Mouse (Mus musculus): ENCODE data around the gene Bcl2l10.
"Not testable (repeated sequence)": the region's sequence is repeated elsewhere in the genome, so short reads cannot be mapped to it uniquely, and the experiment has no call there.

The Bcl2l10 gene

DNA sequence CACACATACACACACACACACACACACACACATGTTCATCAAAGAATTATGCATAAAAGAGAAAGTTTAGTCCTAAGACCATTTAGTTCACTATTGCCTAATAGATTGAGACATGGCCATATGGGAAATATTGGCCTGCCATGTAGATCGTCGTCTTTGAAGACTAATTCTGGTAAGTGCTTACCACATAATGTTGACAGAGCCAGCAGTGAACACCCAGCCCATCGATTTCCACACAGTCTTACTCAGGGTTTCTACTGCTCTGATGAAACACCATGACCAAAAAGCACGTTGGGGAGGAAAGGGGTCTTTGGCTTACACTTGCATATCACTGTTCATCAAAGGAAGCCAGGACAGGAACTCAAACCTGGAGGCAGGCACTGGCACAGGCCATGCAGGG is 5.1 kb upstream of the Bcl2l10 start:
- no peak for DNase-seq (ENCODE audit: low read depth)

DNA sequence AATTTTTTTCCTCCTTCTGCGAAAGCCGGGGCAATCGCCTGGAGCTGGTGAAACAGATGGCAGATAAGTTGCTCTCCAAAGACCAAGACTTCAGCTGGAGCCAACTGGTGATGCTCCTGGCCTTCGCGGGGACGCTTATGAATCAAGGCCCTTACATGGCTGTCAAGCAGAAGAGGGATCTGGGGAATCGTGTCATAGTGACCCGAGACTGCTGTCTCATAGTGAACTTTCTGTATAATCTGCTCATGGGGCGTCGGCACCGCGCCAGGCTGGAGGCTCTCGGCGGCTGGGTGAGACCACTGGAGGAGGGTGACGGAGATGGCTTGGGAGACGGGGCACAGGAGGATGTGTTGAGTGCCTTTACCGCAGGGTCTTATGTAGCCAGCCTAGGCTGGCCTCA is 508 bp downstream of the Bcl2l10 start:
- no peak for DNase-seq (ENCODE audit: low read depth)

DNA sequence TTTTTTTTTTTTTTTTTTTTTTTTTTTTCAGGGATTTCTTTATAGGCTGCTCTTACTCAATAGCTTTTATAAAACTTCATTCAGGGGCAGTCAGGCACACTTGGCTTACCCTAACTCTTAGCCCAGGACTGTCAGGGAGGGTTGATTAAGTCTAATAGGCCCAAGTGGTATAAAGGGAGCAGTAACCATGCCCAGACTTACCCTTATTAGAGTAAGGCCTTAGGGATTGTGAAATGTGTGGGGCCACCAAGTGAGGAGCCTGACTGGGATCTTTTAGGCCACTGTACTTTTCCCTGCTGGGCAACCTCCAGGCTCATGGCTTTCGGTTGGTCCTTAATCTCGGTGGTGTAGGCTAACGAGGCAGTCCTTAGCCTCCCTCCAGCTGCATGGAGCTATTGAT is 1.1 kb downstream of the Bcl2l10 start:
- DNase-seq (ENCODE audit: low read depth): no peak

DNA sequence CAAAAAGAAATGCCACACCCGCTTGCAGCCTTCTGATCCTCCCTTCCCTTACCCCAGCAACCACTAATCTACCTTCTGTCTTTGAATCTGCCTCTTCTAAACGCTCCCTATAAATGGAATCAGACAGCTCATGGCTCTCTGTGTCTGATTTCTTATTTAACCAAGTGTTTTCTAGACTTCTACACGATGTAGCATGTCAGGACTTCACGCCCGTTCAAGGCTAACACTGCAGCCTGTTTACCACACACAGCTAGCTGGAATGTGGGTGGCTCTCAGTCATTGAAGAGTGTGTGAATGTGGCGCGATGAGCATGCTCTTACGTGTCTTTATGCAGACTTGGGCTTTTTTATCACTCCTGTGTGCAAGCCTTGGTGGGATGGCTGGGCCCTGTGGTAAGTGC is 5.5 kb downstream of the Bcl2l10 start:
- no peak for DNase-seq (ENCODE audit: low read depth)

DNA sequence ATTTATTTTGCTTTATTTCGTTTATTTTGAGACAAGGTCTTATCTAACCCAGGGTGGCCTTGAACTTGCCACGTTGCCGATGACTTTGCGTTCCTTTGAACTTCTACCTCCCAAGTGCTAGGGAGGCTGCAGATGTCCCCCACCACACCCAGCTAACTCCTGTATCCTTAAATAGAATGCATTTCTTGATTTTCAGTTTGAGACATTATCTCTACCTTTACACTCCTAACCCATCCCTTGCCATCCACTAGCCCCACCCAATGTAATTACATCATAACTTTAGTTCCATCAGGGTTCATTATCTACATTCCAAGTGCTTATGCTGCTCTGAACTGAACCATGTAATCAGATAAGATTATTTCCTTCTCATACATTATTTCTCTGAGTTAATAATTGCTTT is 8.2 kb downstream of the Bcl2l10 start:
- no peak for DNase-seq (ENCODE audit: low read depth)

DNA sequence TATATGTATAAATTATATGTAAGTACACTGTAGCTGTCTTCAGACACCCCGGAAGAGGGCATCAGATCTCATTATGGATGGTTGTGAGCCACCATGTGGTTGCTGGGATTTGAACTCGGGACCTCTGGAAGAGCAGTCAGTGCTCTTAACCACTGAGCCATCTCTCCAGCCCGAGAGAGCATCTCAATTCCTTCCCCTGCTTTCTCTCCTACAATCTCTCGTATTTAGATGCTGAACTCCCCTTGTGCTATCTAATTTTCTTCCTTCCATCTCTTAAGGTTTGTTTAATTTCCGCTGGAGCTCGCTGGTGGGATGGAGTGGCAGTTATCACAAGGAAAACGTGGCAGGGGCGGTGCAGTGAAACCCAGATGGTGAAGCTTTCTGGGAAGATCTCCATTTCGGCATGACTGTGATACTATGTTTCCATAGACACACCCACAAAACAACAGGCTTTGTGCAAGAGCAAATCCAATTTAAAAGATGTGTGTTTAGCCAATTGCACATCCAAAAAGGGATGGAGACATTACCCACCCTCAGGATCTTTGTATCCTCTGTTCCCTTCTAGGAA is 9.6 kb downstream of the Bcl2l10 start:
- DNase-seq (ENCODE audit: low read depth): no peak

DNA sequence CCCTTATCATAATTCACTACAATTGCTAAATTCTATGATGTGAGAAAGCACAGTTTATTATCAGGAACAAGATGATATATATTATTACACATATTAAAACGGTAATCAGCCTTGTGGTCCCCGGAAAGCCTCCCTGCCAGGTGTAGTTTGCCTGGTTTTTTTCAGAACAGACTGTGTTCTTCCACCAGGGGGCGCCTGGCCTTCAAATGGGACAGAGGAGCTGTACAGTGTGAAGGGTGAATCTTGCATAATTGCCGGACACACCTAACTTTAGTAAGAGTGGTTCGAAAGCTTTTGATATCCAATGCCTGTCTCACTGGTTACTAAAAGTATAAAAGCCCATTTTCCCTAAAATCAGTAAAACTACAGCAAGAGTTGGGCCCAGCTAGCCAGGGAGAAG is 14.1 kb downstream of the Bcl2l10 start:
- peak; percentile 90 for DNase-seq (ENCODE audit: low read depth)

DNA sequence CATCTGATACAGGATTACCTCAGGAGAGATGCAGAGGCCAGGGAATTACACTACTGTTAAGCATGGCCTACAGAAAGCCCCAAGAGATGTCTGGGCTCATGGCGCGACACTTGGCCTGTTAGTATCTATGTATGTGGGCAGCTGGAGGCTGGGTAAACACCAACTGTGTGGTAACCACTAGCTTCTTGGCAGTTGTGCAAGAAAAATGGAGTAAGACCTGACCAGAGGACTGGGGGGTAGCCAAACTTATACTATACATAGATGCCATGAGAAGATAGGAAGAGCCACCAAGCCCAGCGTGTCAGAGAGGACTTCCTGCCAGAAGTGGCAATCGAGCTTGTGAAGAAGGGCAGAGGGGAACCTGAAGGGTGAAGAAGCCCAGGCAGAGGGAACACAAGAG is 14.6 kb downstream of the Bcl2l10 start:
- no peak for DNase-seq (ENCODE audit: low read depth)

DNA sequence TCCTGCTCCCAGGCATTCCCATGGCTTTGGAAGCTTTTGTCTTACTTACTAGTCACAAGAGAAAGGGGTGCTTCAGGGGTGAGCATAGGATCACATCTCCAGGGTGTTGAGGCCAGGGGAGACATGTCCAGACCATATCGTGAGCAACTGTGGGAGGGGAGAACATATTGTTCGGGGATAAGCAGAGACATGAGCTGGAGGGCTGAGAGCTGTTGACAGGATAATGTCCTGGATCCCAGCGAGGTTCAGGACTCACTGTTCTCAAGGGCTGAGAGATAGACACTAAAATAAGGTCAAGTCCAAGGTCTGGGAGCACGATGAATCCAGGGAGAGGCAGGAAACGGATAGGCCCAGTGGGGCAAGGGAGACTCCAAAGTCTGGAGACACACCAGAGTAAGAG is 15.4 kb downstream of the Bcl2l10 start:
- DNase-seq (ENCODE audit: low read depth): no peak

DNA sequence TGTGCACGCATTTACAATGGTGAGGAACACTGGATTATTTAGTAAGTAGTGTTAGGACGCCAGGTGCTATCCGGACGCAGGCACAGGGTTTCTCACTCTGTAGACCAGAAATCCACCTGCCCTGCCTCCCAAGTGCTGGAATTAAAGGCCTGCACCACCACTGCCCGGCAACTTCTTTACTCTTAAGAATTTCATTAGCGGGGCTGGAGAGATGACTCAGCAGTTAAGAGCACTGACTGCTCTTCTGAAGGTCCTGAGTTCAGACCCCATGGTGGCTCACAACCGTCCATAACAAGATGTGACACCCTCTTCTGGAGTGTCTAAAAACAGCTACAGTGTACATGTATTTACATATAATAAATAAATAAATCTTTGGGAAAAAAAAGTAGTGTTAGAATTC is 16.1 kb downstream of the Bcl2l10 start:
- DNase-seq (ENCODE audit: low read depth): not testable (repeated sequence)

DNA sequence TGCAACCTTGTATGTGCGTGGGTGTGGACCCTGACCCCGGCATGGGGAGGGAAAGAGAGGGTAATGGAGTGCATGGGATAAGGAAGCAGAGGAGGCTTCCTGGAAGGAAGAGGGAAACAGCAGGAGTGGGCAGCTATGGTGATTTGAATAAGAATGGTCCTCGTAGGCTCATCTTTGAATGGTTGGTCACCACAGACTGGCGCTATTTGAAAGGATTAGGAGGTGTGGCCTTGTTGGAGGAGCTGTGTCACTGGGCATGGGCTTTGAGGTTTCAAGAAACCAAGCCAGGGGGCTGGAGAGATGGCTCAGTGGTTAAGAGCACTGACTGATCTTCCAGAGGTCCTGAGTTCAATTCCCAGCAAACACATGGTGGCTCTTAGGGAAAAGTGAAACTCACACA is 17.6 kb downstream of the Bcl2l10 start:
- no peak for DNase-seq (ENCODE audit: low read depth)

DNA sequence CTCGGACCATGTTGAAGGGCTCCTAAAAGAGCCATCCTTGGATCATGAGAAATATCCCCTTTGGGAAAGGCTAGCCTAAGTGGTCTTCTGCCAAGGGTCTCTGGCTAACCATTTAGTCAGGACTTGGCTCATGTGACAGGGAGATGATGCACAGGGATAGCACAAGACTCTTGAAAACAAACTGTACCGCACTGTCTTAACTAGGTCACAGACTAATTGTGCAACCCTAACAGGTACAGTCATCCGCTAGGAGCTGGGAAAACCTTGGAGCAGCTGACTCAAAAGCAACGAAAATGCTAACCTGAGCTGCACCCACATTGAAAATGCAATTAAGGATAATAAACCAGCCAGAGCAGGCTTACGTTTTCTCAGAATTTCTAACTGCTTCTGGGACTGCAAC is 18.6 kb downstream of the Bcl2l10 start:
- DNase-seq (ENCODE audit: low read depth): no peak

DNA sequence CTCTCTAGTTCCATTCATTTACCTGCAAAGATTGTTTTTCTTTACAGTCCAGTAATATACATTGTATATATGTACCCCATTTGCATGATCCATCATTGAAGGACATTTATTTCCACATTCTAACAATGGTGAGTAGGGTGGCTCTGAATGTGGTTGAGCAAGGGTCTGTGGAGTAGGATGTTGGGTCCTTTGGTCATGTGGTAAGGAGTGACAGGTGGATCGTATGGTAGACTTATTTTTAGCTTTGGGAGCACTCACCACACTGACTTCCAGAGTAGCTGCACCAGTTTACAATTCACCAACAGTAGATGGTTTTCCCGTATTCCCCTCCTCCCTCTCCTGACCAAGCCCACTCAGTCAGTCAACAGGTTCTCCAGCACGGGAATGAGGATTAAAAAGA is 21.2 kb downstream of the Bcl2l10 start:
- no peak for DNase-seq (ENCODE audit: low read depth)

DNA sequence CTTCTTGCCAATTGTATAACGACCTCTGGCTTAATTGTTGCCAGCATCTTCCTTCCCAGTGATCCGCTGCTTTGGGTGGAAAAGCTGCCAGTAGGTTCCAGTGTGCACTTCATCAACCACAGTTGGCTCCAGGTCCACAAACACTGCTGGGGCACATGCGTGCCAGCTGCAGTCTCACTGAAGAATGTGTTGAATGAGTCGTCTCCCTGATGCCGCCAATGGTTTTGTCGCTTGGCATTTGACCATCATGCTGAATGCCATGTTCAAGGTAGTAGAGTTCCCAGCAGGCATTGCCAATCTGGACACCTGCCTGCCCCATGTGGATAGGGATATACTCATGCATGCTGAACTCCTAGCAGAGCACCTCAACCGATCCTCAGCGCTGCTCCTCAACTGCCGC is 28.0 kb downstream of the Bcl2l10 start:
- no peak for DNase-seq (ENCODE audit: low read depth)

DNA sequence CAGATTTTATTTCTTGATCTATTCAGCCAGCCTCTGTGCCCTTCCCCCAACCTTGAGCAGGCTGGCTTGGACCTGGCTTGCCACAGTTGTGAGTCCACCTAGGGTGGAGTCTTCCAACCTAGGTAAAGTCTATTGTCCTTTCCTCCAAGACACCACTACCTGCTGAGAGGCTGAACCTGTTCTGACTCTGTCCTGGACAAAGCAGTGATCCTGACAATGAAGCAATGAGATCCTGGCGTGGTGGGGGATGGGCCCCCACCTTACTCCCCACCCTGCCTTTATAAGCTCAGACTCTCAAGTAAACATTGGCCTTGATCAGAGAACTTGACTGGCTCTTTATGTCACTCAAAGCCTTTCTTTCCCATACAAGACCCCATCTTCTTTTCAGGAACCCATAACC is 28.9 kb downstream of the Bcl2l10 start:
- DNase-seq (ENCODE audit: low read depth): no peak

DNA sequence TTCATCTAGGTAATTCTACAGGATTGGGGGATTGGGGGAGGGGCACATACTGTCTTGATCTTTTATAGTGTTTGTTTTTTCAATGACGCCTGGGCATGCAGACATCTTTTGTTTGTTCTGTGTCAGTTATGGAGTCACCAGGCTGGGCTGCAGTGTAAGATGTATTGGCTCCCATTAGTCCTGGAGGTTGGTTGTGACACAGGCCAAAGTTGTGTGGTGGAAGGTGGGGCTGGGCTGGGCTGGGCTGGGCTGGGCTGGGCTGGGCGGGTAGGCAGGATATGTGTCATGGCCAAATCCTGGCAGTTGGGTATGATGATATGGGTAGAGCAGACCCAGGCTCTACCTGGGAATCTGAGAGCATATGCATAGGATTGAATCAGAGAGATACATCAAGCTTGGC is 31.2 kb downstream of the Bcl2l10 start:
- no peak for DNase-seq (ENCODE audit: low read depth)

DNA sequence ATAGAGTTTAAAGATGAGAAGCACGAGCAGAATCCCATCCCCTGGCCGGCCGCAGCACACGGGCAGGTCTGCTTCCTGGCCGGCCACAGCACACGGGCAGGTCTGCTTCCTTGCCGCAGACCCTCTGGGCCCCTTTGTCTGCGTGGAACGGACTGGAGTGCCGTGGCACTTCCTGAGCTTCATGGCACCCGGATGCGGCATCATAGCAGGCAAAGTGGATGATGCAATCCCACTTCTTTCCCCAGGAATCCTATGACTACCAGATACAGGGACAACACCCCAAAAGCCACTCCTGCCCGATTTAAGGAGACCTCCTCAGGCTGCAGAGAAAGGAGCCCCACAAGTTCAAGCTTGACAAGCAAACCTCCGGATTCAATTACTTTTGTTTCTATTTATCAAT is 35.3 kb downstream of the Bcl2l10 start:
- DNase-seq (ENCODE audit: low read depth): no peak

DNA sequence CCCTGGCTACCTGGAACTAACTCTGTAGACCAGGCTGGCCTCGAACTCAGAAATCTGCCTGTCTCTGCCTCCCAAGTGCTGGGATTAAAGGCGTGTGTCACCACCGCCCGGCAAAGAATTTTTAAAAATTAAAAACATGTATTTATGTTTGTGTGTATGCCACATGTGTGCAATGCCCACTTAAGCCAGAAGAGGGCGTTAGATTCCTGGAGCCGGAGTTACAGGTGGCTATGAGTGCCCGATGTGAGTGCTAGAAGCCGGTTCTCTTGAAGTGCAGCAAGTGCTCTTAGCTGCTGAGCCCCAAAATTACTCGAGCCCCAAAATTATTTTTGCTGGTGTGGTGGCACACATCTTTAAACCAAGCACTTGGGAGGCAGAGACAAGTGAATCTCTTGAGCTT is 36.2 kb downstream of the Bcl2l10 start:
- DNase-seq (ENCODE audit: low read depth): peak; percentile 60

DNA sequence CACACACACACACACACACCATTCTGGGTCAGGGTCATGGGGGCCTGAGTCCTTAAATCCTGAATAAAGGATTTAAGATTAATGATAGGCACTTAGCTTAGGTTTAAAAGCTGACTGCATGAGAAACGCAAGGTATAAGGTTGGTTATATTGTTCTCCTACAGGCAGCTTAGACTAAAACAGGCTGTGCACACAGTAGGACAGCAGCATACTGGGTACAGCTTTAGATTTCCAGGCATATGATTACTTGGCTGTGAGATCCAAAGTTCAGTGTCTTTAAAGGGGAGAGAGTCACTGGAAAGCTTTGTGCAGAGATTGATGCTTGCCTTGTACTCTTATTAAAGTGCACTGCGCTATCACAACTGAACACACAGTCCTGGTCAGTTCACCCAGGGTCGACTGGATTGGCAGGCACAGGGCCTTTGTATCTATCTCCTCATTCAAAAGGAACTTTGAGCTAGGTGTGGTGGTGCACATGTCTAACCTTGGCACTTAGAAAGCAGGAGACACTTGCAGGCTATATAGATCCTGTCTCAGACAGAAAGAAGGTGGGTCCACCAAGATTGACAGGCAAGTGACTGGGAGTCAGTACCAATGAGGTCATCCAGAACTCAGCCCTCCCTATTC is 36.9 kb downstream of the Bcl2l10 start:
- DNase-seq (ENCODE audit: low read depth): no peak

DNA sequence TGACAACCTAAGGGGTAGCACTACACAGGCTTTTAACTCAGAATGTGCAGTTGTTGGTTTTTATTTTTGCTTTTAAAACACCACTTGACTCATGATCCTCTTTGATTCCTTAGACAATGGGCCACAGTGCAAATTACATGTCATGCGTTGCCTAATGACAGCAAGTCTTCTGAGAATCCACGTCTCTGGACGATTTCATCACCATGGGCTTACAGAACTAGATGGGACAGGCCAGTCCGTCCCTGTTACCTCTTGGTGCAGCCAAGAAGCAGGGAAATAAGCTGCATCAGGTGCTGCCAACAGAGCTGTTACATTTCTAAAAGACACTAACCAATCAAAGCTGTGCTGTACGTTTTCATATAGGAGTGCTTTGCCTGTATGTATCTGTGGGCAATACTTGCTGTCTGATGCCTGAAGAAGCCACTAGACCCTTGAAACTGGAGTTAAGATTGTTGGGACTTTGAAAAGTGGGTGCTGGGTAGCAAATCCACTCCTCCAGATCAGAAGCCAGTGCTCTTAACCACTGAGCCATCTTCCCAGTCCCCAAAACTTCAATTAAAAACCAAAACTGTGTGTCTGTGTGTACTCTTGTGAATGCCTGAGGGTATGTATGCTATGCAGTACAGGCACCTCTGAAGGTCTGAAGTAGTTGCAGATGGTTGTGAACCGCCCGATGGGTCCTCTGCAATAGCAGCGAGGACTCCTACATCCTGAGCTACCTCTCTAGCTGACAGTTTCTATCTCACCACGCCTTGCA is 37.8 kb downstream of the Bcl2l10 start:
- no peak for DNase-seq (ENCODE audit: low read depth)

DNA sequence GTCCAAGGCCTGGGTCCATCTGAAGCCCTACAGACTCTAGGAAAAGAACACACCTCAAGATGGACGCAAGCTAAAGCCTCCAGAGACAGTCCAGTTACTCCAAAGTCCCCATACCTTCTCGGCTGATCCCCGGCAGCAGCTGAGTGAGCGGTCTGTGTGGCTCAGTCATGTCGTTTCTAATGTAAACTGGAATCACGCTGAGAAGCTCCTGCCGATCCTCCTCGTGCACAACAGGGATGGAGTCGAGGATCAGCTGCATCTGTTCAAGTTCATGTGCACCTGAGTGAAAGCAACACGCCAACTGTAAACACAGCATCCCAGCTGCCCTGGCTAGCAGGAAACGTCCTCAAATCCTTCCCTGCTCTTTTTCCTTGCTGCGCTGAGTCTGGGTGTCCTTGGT is 45.7 kb downstream of the Bcl2l10 start:
- DNase-seq (ENCODE audit: low read depth): no peak

DNA sequence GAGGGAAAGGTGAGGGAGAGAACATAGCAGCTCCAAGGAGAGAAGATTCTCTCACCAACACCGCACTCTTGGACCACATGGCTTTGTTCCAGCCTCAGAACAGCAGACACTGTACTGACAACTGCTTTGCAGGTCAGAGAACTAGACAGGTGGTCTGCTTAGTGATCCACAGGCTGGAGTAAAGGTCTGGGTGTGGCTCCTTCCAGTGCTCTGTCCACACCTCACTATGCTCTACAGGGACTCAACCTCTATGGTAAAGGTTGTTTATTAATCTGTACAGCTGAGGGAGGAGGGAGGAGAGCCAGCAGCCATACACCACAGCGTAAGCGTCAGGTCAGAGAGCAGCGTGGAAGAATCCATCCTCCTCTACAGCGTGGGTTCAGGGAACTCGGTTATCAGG is 48.4 kb downstream of the Bcl2l10 start:
- no peak for DNase-seq (ENCODE audit: low read depth)

DNA sequence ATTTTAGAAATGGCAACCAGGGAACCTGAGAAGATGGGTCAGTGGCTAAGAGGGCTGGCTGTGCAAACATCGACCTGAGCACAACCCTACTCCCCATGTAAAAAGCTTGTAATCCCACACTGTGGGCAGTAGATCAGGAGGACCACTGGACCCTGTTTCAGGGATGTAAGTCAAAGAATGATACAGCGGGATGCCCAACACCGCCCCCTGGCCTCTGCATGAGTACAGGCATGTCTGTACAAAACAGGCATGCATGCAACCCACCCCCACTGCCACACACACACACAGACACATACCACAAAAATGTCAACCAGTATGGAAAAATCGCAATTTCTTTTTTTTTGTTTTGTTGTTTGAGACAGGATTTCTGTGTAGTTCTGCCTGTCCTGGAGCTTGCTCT is 51.5 kb downstream of the Bcl2l10 start:
- DNase-seq (ENCODE audit: low read depth): peak; percentile 49

DNA sequence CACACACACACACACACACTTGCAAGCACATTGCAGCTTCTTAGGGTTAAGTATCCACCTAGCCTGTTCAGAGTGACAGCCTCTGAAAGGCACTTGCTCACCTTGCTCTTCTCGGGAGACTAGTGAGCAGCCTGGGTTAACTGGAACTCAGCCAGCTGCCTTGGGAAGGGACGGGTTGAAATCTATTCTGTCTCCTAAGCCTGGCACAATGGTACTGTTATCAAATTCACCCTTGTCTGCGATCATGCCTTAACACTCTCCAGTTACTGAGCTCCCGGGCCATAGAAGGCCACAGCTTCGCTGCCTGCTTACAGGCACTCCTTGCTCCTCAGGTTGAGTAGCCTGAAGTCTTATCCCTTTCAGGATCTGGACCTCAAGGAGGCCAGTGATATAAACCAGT is 53.1 kb downstream of the Bcl2l10 start:
- peak; percentile 40 for DNase-seq (ENCODE audit: low read depth)

All from induced T-regulatory cell, adult 2 months (primary cell).